Mouse (Mus musculus) heart, embryonic 16.5 days (tissue): Measurements from ENCODE around the gene Syt15. TPM values are rescaled to one million over a fixed set of nuclear protein-coding genes. Genes with fewer than 3 reads are reported as not detected.

Experiments used
- ATAC-seq: fragments of 200-750 bp; cut with Nextera tagmentation; replicated peaks from 2 replicates; pipeline ENCODE4 v1.8.0; 2017; ENCODE audit warnings: moderate number of reproducible peaks; ENCODE audit not compliant: insufficient read depth, low FRiP score; ENCODE audit errors: extremely low read depth
- H3K27ac ChIP-seq: fragments of 300-500 bp; sonication (generic); 2 replicates; pipeline ENCODE4 v1.5.1; 2014; ENCODE audit warnings: mild to moderate bottlenecking, low read length, control low read depth, moderate library complexity
- H3K27me3 ChIP-seq: fragments of 300-500 bp; sonication (generic); 2 replicates; pipeline ENCODE4 v1.6.1; 2014; ENCODE audit warnings: low read length, mixed read lengths; ENCODE audit not compliant: control insufficient read depth, insufficient read depth
- H3K36me3 ChIP-seq: fragments of 300-500 bp; sonication (generic); 2 replicates; pipeline ENCODE4 v1.6.1; 2014; ENCODE audit not compliant: control insufficient read depth, insufficient read depth
- H3K4me1 ChIP-seq: fragments of 300-500 bp; sonication (generic); 2 replicates; pipeline ENCODE4 v1.6.1; 2014; ENCODE audit warnings: low read length, mixed read lengths; ENCODE audit not compliant: control insufficient read depth, insufficient read depth
- H3K4me2 ChIP-seq: fragments of 300-500 bp; sonication (generic); 2 replicates; pipeline ENCODE4 v1.6.1; 2014; ENCODE audit warnings: low read depth, mild to moderate bottlenecking, control low read depth, low read length
- H3K4me3 ChIP-seq: fragments of 300-500 bp; sonication (generic); 2 replicates; pipeline ENCODE4 v1.5.1; 2014; ENCODE audit warnings: mild to moderate bottlenecking, control low read depth, low read length
- H3K9ac ChIP-seq: fragments of 300-500 bp; sonication (generic); 2 replicates; pipeline ENCODE4 v1.6.1; 2014; ENCODE audit warnings: low read length, control low read depth
- H3K9me3 ChIP-seq: fragments of 300-500 bp; sonication (generic); replicated peaks from 2 replicates; pipeline ENCODE4 v1.6.1; 2016; ENCODE audit warnings: low read length; ENCODE audit not compliant: control insufficient read depth
- WGBS: fragments of 180-500 bp; shearing (Covaris S2); extraction: QIAGEN DNeasy Blood & Tissue Kit; methylation state at CpG from one replicate; pipeline ENCODE4 v1.1.7; 2014; 5-methylcytosine and 5-hydroxymethylcytosine counted together
- polyA plus RNA-seq: library from polyadenylated mRNA; unstranded; fragments of >200 nt; fragmentation: Nextera tagmentation; extraction: Ambion mirVana; gene quantifications from 2 replicates; pipeline ENCODE4 v1.2.1, GENCODE M21; 2015

Syt15 gene
- 0.42 and 0.57 TPM in 2 replicates for polyA plus RNA-seq

- 67% methylated on average over 6 of the region's 6 CpGs for WGBS
- peak within 1 kb of the TSS; percentile 43 for H3K4me3 ChIP-seq
- no peaks in the 10 kb centered on the region for H3K9me3 ChIP-seq
- no peak within 1 kb of the TSS for H3K27ac ChIP-seq
- H3K27me3 ChIP-seq: peaks cover 26% of the 10 kb centered on the region
- H3K4me1 ChIP-seq: peaks cover 10% of the 10 kb centered on the region
- H3K9ac ChIP-seq: peak within 1 kb of the TSS; percentile 60
- H3K36me3 ChIP-seq: no peaks in the 10 kb centered on the region
- ATAC-seq: no peak
- H3K4me2 ChIP-seq: peak within 1 kb of the TSS; percentile 72
Observed at GRCm38 (mm10) chr14:34219295-34219694, at the start of gene Syt15. TSS of gene Syt15 (plus strand) at chr14:34219595.

- H3K9ac ChIP-seq: no peak overlapping the region
- ATAC-seq: no peak
- H3K4me1 ChIP-seq: 0 out of 2 replicates have a peak, but pooled peaks cover 5% of the 10 kb centered on the region
- WGBS: 50% methylated on average over 3 of the region's 3 CpGs
- H3K4me3 ChIP-seq: no peak overlapping the region
- H3K27ac ChIP-seq: no peak overlapping the region
- H3K36me3 ChIP-seq: no peaks in the 10 kb centered on the region
- H3K9me3 ChIP-seq: no peaks in the 10 kb centered on the region
- H3K4me2 ChIP-seq: no peak overlapping the region
- H3K27me3 ChIP-seq: no peaks in the 10 kb centered on the region
Observed at GRCm38 (mm10) chr14:34171107-34171506, 48.3 kb upstream of the Syt15 start.

GRCm38 (mm10) chr14:34179351-34179750, 40.0 kb upstream of the Syt15 start:
- Histone ChIP-seq H3K27me3 (no peaks in the 10 kb centered on the region), H3K36me3 (no peaks in the 10 kb centered on the region), H3K4me3 (no peak overlapping the region), H3K27ac (no peak overlapping the region), H3K9me3 (peaks cover 9% of the 10 kb centered on the region), H3K4me1 (0 out of 2 replicates have a peak, but pooled peaks cover 3% of the 10 kb centered on the region), H3K4me2 (no peak overlapping the region), H3K9ac (no peak overlapping the region)
- ATAC-seq: no peak
- 83% methylated on average over 3 of the region's 3 CpGs for WGBS

GRCm38 (mm10) chr14:34183101-34183500, 36.3 kb upstream of the Syt15 start:
- no peaks in the 10 kb centered on the region for H3K36me3 ChIP-seq
- no peak overlapping the region for H3K27ac ChIP-seq
- 62% methylated on average over 1 of the region's 1 CpGs for WGBS
- no peak for ATAC-seq
- no peaks in the 10 kb centered on the region for H3K4me1 ChIP-seq
- no peaks in the 10 kb centered on the region for H3K27me3 ChIP-seq
- H3K4me2 ChIP-seq: no peak overlapping the region
- no peak overlapping the region for H3K9ac ChIP-seq
- H3K4me3 ChIP-seq: no peak overlapping the region
- peaks cover 9% of the 10 kb centered on the region for H3K9me3 ChIP-seq

GRCm38 (mm10) chr14:34188629-34189028, 30.8 kb upstream of the Syt15 start:
- no peaks in the 10 kb centered on the region for H3K9me3 ChIP-seq
- H3K27ac ChIP-seq: no peak overlapping the region
- H3K27me3 ChIP-seq: no peaks in the 10 kb centered on the region
- no peak for ATAC-seq
- no peaks in the 10 kb centered on the region for H3K4me1 ChIP-seq
- no peak overlapping the region for H3K4me2 ChIP-seq
- no peak overlapping the region for H3K4me3 ChIP-seq
- H3K36me3 ChIP-seq: no peaks in the 10 kb centered on the region
- H3K9ac ChIP-seq: no peak overlapping the region
- WGBS: 68% methylated on average over 5 of the region's 5 CpGs

GRCm38 (mm10) chr14:34190361-34190760, 29.0 kb upstream of the Syt15 start:
- Histone ChIP-seq H3K27me3 (no peaks in the 10 kb centered on the region), H3K4me3 (no peak overlapping the region), H3K9ac (no peak overlapping the region), H3K27ac (no peak overlapping the region), H3K4me1 (no peaks in the 10 kb centered on the region), H3K4me2 (no peak overlapping the region), H3K9me3 (no peaks in the 10 kb centered on the region), H3K36me3 (no peaks in the 10 kb centered on the region)
- ATAC-seq: no peak
- 67% methylated on average over 7 of the region's 7 CpGs for WGBS

GRCm38 (mm10) chr14:34193879-34194278, 25.5 kb upstream of the Syt15 start:
- H3K9ac ChIP-seq: no peak overlapping the region
- WGBS: 80% methylated on average over 4 of the region's 4 CpGs
- no peaks in the 10 kb centered on the region for H3K27me3 ChIP-seq
- no peaks in the 10 kb centered on the region for H3K36me3 ChIP-seq
- no peaks in the 10 kb centered on the region for H3K4me1 ChIP-seq
- no peak overlapping the region for H3K4me2 ChIP-seq
- no peak for ATAC-seq
- H3K4me3 ChIP-seq: no peak overlapping the region
- H3K9me3 ChIP-seq: no peaks in the 10 kb centered on the region
- no peak overlapping the region for H3K27ac ChIP-seq

GRCm38 (mm10) chr14:34195466-34195865, 23.9 kb upstream of the Syt15 start:
- no peaks in the 10 kb centered on the region for H3K4me1 ChIP-seq
- H3K4me3 ChIP-seq: no peak overlapping the region
- no peaks in the 10 kb centered on the region for H3K9me3 ChIP-seq
- no peak overlapping the region for H3K9ac ChIP-seq
- WGBS: 88% methylated on average over 15 of the region's 15 CpGs
- no peak overlapping the region for H3K27ac ChIP-seq
- ATAC-seq: no peak
- no peaks in the 10 kb centered on the region for H3K36me3 ChIP-seq
- no peak overlapping the region for H3K4me2 ChIP-seq
- peaks cover 2% of the 10 kb centered on the region; the same call in 1 of the 2 replicates for H3K27me3 ChIP-seq

GRCm38 (mm10) chr14:34196706-34197105, 22.7 kb upstream of the Syt15 start:
- H3K9ac ChIP-seq: no peak overlapping the region
- H3K36me3 ChIP-seq: no peaks in the 10 kb centered on the region
- H3K4me3 ChIP-seq: no peak overlapping the region
- no peaks in the 10 kb centered on the region for H3K9me3 ChIP-seq
- H3K4me1 ChIP-seq: no peaks in the 10 kb centered on the region
- WGBS: 50% methylated on average over 4 of the region's 4 CpGs
- H3K27ac ChIP-seq: no peak overlapping the region
- ATAC-seq: no peak
- no peak overlapping the region for H3K4me2 ChIP-seq
- H3K27me3 ChIP-seq: peaks cover 2% of the 10 kb centered on the region
